Mouse (Mus musculus) duodenum, adult 2 months (tissue): ENCODE measurements around the gene Gal3st3. TPM values are rescaled to one million over a fixed set of nuclear protein-coding genes. Genes with fewer than 3 reads are reported as not detected.

ENCODE experiments used
- polyA plus RNA-seq: library from polyadenylated mRNA; depleted of rRNA; stranded (reverse); fragments of >200 nt; gene quantifications from 2 replicates; pipeline ENCODE4 v1.2.3, GENCODE M21; 2012; ENCODE audit warnings: low replicate concordance; rRNA removed

The Gal3st3 gene
- polyA plus RNA-seq: 0.08 TPM in 1 of 2 replicates, not detected in the other

GRCm38 (mm10) chr19:5297903-5298800, at the start of gene Gal3st3:
TSS of gene Gal3st3 (plus strand) at chr19:5298331.

GRCm38 (mm10) chr19:5272801-5273733, 25.1 kb upstream of the Gal3st3 start, which contains the start of gene Pacs1:
TSS of gene Pacs1 (minus strand) at chr19:5273119.

GRCm38 (mm10) chr19:5294972-5295735, 3.0 kb upstream of the Gal3st3 start, which contains the start of gene Sf3b2:
TSS of gene Sf3b2 (minus strand) at chr19:5295455.

DNA sequence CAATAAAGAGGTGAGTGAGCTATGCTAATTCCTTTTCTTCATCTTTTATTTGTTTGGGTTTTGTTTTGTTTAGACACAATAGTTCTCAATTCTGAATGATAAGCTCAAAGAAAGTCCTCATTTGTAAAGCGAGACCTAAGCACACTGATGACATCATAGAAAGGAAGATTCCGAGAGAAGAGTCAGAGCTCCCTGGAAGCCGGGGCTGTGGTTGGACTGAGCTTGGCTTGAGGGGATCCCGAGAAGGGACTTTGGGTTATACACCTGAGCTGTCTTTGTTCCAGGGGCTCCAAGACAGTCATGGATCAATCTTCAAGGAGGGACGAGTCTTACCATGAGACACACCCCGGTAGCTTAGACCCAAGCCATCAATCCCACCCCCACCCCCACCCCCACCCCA, 37.3 kb downstream of the Gal3st3 start, which contains the start of gene Catsper1:
Gene Catsper1, plus strand, starts transcription at position 301 of the 400 bp plus-strand sequence.

DNA sequence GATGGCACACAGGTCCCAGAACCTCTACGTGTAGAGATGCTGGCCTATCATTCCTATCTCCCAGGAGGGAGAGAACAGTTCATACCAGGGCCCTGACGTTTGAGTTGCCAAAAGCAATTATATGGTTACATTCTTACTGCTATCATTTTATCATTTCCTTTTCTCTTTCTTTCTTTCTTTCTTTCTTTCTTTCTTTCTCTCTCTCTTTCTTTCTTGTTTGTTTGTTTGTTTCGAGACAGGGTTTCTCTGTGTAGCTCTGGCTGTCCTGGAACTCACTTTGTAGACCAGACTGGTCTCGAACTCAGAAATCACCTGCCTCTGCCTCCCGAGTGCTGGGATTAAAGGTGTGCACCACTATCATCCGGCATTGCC, 51.4 kb downstream of the Gal3st3 start, which contains the start of gene Cst6:
Gene Cst6, minus strand, starts transcription at position 73 of the 372 bp plus-strand sequence.

Other genes with a start within 250 kb of the Gal3st3 start
- gene Rin1, start 247.8 kb upstream of the Gal3st3 start, polyA plus RNA-seq: 3.3 and 8.5 TPM in 2 replicates
- 4.6 and 4.9 TPM in 2 replicates for gene Cd248, start 230.3 kb upstream of the Gal3st3 start, polyA plus RNA-seq
- 3.3 and 3.6 TPM in 2 replicates for gene Tmem151a, start 212.8 kb upstream of the Gal3st3 start, polyA plus RNA-seq
- 254 and 407 TPM in 2 replicates for gene Yif1a, start 209.8 kb upstream of the Gal3st3 start, polyA plus RNA-seq
- gene Cnih2, start 199.8 kb upstream of the Gal3st3 start, polyA plus RNA-seq: 2.0 and 3.1 TPM in 2 replicates
- gene Rab1b, start 191.3 kb upstream of the Gal3st3 start, polyA plus RNA-seq: 198 and 335 TPM in 2 replicates
- 23.5 and 24.1 TPM in 2 replicates for gene Klc2, start 179.8 kb upstream of the Gal3st3 start, polyA plus RNA-seq
- gene Pacs1, start 25.2 kb upstream of the Gal3st3 start, polyA plus RNA-seq: 6.7 and 7.8 TPM in 2 replicates
- gene Sf3b2, start 2.9 kb upstream of the Gal3st3 start, polyA plus RNA-seq: 86.5 and 99.5 TPM in 2 replicates
- gene Catsper1, start 37.4 kb downstream of the Gal3st3 start, polyA plus RNA-seq: not detected in 2 replicates
- 775 and 1,382 TPM in 2 replicates for gene Cst6, start 51.2 kb downstream of the Gal3st3 start, polyA plus RNA-seq
- 22.1 and 39.9 TPM in 2 replicates for gene Eif1ad, start 68.4 kb downstream of the Gal3st3 start, polyA plus RNA-seq
- 134 and 143 TPM in 2 replicates for gene Banf1, start 68.8 kb downstream of the Gal3st3 start, polyA plus RNA-seq
- 4.2 and 12.1 TPM in 2 replicates for gene Sart1, start 90.4 kb downstream of the Gal3st3 start, polyA plus RNA-seq
- gene Tsga10ip, start 104.2 kb downstream of the Gal3st3 start, polyA plus RNA-seq: 0.38 and 5.1 TPM in 2 replicates
- gene Drap1, start 126.6 kb downstream of the Gal3st3 start, polyA plus RNA-seq: 75.9 and 95.8 TPM in 2 replicates
- gene AI837181, start 126.8 kb downstream of the Gal3st3 start, polyA plus RNA-seq: 53.5 and 90.2 TPM in 2 replicates
- 0.43 and 3.2 TPM in 2 replicates for gene Fosl1, start 149.2 kb downstream of the Gal3st3 start, polyA plus RNA-seq
- gene Ccdc85b, start 159.6 kb downstream of the Gal3st3 start, polyA plus RNA-seq: 3.0 and 4.1 TPM in 2 replicates
- 77.1 and 157 TPM in 2 replicates for gene Fibp, start 162.3 kb downstream of the Gal3st3 start, polyA plus RNA-seq
- gene Ctsw, start 170.2 kb downstream of the Gal3st3 start, polyA plus RNA-seq: 3.0 and 8.9 TPM in 2 replicates
- gene Efemp2, start 175.6 kb downstream of the Gal3st3 start, polyA plus RNA-seq: 24.2 and 26.7 TPM in 2 replicates
- gene Mus81, start 190.1 kb downstream of the Gal3st3 start, polyA plus RNA-seq: 24.4 and 30.3 TPM in 2 replicates
- gene Cfl1, start 192.1 kb downstream of the Gal3st3 start, polyA plus RNA-seq: 354 and 628 TPM in 2 replicates
- 0.19 TPM in 1 of 2 replicates, not detected in the other for gene 1700020D05Rik, start 205.5 kb downstream of the Gal3st3 start, polyA plus RNA-seq
- gene Snx32, start 212.2 kb downstream of the Gal3st3 start, polyA plus RNA-seq: 2.3 and 3.4 TPM in 2 replicates